Mouse (Mus musculus): ENCODE measurements around the gene Moap1. TPM values are rescaled to one million over a fixed set of nuclear protein-coding genes. Genes with fewer than 3 reads are reported as not detected.

Moap1 gene
- total RNA-seq, 1 experiment = 8.8 TPM

DNA sequence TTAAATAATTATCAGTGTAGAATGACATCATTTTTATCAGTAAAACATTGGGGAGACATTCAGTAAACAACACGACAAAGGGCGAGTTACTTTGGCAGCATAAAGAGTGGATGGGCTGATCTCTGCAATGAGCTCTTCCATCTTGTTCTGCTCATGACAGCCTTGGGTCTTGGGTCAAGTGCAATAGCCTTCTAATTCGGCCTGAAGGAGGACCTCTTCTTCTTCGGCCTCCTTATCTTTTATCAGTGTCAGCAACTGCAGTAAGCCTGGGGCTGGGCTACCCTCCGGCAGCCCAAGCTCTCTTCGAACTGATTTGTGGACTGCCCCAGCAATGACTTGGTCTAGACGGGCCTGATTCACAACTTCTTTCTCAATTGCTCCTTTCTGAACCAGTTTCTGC, 1.4 kb downstream of the Moap1 start:
- Histone ChIP-seq H3K9me3 (ENCODE audit: control insufficient read depth, insufficient read depth, low read depth, low read length) (no peaks in the 10 kb centered on the region), H3K4me1 (ENCODE audit: control insufficient read depth in 2 of 2, insufficient read depth in 2 of 2, low read length in 2 of 2, poor library complexity in 1 of 2) (no peaks in the 10 kb centered on the region; a peak in 1 of 4 replicates), H3K36me3 (ENCODE audit: control insufficient read depth, insufficient read depth, low read length, poor library complexity, severe bottlenecking) (no peaks in the 10 kb centered on the region; the same call in 1 of the 2 replicates), H3K4me3 (ENCODE audit: insufficient read depth in 1 of 2, low read depth in 1 of 2, low read length in 2 of 2, poor library complexity in 1 of 2, severe bottlenecking in 1 of 2) (no peak overlapping the region), H3K9ac (ENCODE audit: insufficient read depth, low read depth, low read length, poor library complexity, severe bottlenecking) (no peak overlapping the region; the same call in 1 of the 2 replicates), H3K27ac (ENCODE audit: insufficient read depth, low read depth, low read length, poor library complexity, severe bottlenecking) (no peak overlapping the region)
- TF ChIP-seq MAFK (IDR thresholded peaks at IDR 0.05; ENCODE audit: insufficient read depth, low read depth, low read length) = no peak
- no peak for TF ChIP-seq ZNF384 (IDR thresholded peaks at IDR 0.05; ENCODE audit: low read depth, low read length)
- no peak for TF ChIP-seq CHD2 (IDR thresholded peaks at IDR 0.05; ENCODE audit: low read depth, low read length)
- no peak for TF ChIP-seq HCFC1 (IDR thresholded peaks at IDR 0.05; ENCODE audit: borderline replicate concordance, insufficient read depth, low read length)
- no peak for TF ChIP-seq ZC3H11A (IDR thresholded peaks at IDR 0.05; ENCODE audit: borderline replicate concordance, low read depth, low read length)
- DNase-seq (ENCODE audit: low read depth, low spot score) = no peak
- in situ Hi-C loops (cut with MboI; ENCODE audit: low sequenced_read_pairs in 2 of 2, unreplicated experiment in 2 of 2) = loop anchor here in 1 of 2 experiments (25.0 kb wide), 1 partner anchor 230 kb away; no protein-coding TSS in a partner anchor

DNA sequence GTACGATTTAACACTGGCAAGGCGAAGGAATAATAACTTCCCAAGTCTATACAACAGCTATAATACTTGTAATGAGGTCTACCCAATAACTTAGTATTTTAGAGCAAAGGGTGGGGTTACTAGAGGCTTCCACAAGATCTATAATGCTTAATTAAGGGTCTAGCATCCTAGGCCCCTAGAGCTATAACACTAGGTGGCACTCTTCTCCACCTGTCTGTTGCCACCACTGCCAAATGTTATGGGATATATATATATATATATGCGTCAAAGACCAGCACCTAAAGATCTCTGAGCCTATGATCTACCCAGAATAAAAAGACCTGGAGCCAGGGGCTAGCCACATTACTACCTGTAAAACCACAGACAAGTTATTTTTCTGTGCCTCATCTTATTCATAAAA, 3.2 kb downstream of the Moap1 start:
- H3K4me1 ChIP-seq (ENCODE audit: control insufficient read depth in 2 of 2, insufficient read depth in 2 of 2, low read length in 2 of 2, poor library complexity in 1 of 2) = no peaks in the 10 kb centered on the region; a peak in 1 of 4 replicates
- H3K36me3 ChIP-seq (ENCODE audit: control insufficient read depth, insufficient read depth, low read length, poor library complexity, severe bottlenecking) = no peaks in the 10 kb centered on the region; the same call in 1 of the 2 replicates
- in situ Hi-C loops (cut with MboI; ENCODE audit: low sequenced_read_pairs in 2 of 2, unreplicated experiment in 2 of 2) = loop anchor here in 1 of 2 experiments (25.0 kb wide), 1 partner anchor 228 kb away; no protein-coding TSS in a partner anchor
- no peaks in the 10 kb centered on the region for H3K9me3 ChIP-seq (ENCODE audit: control insufficient read depth, insufficient read depth, low read depth, low read length)
- H3K9ac ChIP-seq (ENCODE audit: insufficient read depth, low read depth, low read length, poor library complexity, severe bottlenecking) = no peak overlapping the region
- no peak overlapping the region for H3K27ac ChIP-seq (ENCODE audit: insufficient read depth, low read depth, low read length, poor library complexity, severe bottlenecking)
- TF ChIP-seq ZC3H11A (IDR thresholded peaks at IDR 0.05; ENCODE audit: borderline replicate concordance, low read depth, low read length) = no peak
- no peak for TF ChIP-seq HCFC1 (IDR thresholded peaks at IDR 0.05; ENCODE audit: borderline replicate concordance, insufficient read depth, low read length)
- TF ChIP-seq CHD2 (IDR thresholded peaks at IDR 0.05; ENCODE audit: low read depth, low read length) = no peak
- TF ChIP-seq MAFK (IDR thresholded peaks at IDR 0.05; ENCODE audit: insufficient read depth, low read depth, low read length) = no peak
- no peak for TF ChIP-seq ZNF384 (IDR thresholded peaks at IDR 0.05; ENCODE audit: low read depth, low read length)
- DNase-seq (ENCODE audit: low read depth, low spot score) = no peak
- no peak overlapping the region for H3K4me3 ChIP-seq (ENCODE audit: insufficient read depth in 1 of 2, low read depth in 1 of 2, low read length in 2 of 2, poor library complexity in 1 of 2, severe bottlenecking in 1 of 2)

DNA sequence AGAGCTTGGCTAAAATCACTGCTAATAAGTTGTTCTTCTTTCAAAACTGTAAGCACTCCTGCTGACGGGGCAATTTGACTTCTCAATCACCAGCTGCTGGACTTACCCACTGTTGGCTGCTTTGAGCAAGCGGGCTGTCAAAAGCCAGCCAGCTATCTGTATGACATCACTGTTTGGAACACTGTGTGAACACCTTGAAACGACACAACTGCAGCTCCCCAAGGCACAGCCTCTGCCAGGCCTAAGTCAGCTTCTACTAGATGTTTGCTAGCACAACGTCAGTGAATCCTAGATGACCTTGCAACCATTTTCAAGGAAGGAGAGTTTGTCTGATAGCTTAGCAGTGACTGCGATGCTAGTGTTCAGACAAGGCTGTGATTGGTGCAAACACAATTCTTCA, 4.4 kb downstream of the Moap1 start:
- no peaks in the 10 kb centered on the region; the same call in 1 of the 2 replicates for H3K36me3 ChIP-seq (ENCODE audit: control insufficient read depth, insufficient read depth, low read length, poor library complexity, severe bottlenecking)
- no peaks in the 10 kb centered on the region for H3K9me3 ChIP-seq (ENCODE audit: control insufficient read depth, insufficient read depth, low read depth, low read length)
- H3K9ac ChIP-seq (ENCODE audit: insufficient read depth, low read depth, low read length, poor library complexity, severe bottlenecking) = no peak overlapping the region
- no peak overlapping the region for H3K4me3 ChIP-seq (ENCODE audit: insufficient read depth in 1 of 2, low read depth in 1 of 2, low read length in 2 of 2, poor library complexity in 1 of 2, severe bottlenecking in 1 of 2)
- no peak for TF ChIP-seq HCFC1 (IDR thresholded peaks at IDR 0.05; ENCODE audit: borderline replicate concordance, insufficient read depth, low read length)
- no peak for TF ChIP-seq ZC3H11A (IDR thresholded peaks at IDR 0.05; ENCODE audit: borderline replicate concordance, low read depth, low read length)
- no peak for TF ChIP-seq MAFK (IDR thresholded peaks at IDR 0.05; ENCODE audit: insufficient read depth, low read depth, low read length)
- TF ChIP-seq CHD2 (IDR thresholded peaks at IDR 0.05; ENCODE audit: low read depth, low read length) = no peak
- no peak for DNase-seq (ENCODE audit: low read depth, low spot score)
- no peak overlapping the region for H3K27ac ChIP-seq (ENCODE audit: insufficient read depth, low read depth, low read length, poor library complexity, severe bottlenecking)
- in situ Hi-C loops (cut with MboI; ENCODE audit: low sequenced_read_pairs in 2 of 2, unreplicated experiment in 2 of 2) = loop anchor here in 1 of 2 experiments (25.0 kb wide), 1 partner anchor 227 kb away; no protein-coding TSS in a partner anchor
- no peaks in the 10 kb centered on the region; a peak in 1 of 4 replicates for H3K4me1 ChIP-seq (ENCODE audit: control insufficient read depth in 2 of 2, insufficient read depth in 2 of 2, low read length in 2 of 2, poor library complexity in 1 of 2)

DNA sequence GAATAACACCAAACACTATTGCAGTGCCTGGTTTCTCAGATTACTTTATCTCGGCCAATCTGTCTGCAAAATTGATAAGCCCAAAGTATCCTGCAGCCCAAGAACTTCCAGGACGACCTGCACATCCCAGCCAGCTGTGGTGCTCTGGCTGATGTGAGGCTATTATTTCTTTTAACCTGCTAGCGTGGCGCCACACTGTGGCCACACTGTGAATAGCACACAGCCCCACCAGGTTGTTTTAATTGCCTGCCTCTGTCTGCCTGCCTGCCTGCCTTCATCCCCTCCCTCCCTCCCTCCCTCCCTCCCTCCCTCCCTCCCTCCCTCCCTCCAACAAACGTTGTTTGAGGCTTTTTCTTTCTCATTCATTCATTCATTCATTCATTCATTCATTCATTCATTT, 10.1 kb downstream of the Moap1 start:
- H3K4me1 ChIP-seq (ENCODE audit: control insufficient read depth in 2 of 2, insufficient read depth in 2 of 2, low read length in 2 of 2, poor library complexity in 1 of 2) = peaks cover 10 to 12% of the 10 kb centered on the region in 2 experiments; a peak in 3 of 4 replicates
- in situ Hi-C loops (cut with MboI; ENCODE audit: low sequenced_read_pairs in 2 of 2, unreplicated experiment in 2 of 2) = loop anchor here in 1 of 2 experiments (25.0 kb wide), 1 partner anchor 221 kb away; no protein-coding TSS in a partner anchor
- no peak overlapping the region for H3K9ac ChIP-seq (ENCODE audit: insufficient read depth, low read depth, low read length, poor library complexity, severe bottlenecking)
- H3K36me3 ChIP-seq (ENCODE audit: control insufficient read depth, insufficient read depth, low read length, poor library complexity, severe bottlenecking) = no peaks in the 10 kb centered on the region; the same call in 1 of the 2 replicates
- H3K9me3 ChIP-seq (ENCODE audit: control insufficient read depth, insufficient read depth, low read depth, low read length) = no peaks in the 10 kb centered on the region
- H3K27ac ChIP-seq (ENCODE audit: insufficient read depth, low read depth, low read length, poor library complexity, severe bottlenecking) = no peak overlapping the region
- DNase-seq (ENCODE audit: low read depth, low spot score) = peak; percentile 79
- H3K4me3 ChIP-seq (ENCODE audit: insufficient read depth in 1 of 2, low read depth in 1 of 2, low read length in 2 of 2, poor library complexity in 1 of 2, severe bottlenecking in 1 of 2) = no peak overlapping the region
- TF ChIP-seq ZC3H11A (IDR thresholded peaks at IDR 0.05; ENCODE audit: borderline replicate concordance, low read depth, low read length) (peak; percentile 67; the same call in 1 of the 2 replicates), CHD2 (IDR thresholded peaks at IDR 0.05; ENCODE audit: low read depth, low read length) (no peak), ZNF384 (IDR thresholded peaks at IDR 0.05; ENCODE audit: low read depth, low read length) (no peak), MAFK (IDR thresholded peaks at IDR 0.05; ENCODE audit: insufficient read depth, low read depth, low read length) (no peak), HCFC1 (IDR thresholded peaks at IDR 0.05; ENCODE audit: borderline replicate concordance, insufficient read depth, low read length) (no peak)
